17 mouse cellular contexts compared by ENCODE assay signal in the genomic region with DNA sequence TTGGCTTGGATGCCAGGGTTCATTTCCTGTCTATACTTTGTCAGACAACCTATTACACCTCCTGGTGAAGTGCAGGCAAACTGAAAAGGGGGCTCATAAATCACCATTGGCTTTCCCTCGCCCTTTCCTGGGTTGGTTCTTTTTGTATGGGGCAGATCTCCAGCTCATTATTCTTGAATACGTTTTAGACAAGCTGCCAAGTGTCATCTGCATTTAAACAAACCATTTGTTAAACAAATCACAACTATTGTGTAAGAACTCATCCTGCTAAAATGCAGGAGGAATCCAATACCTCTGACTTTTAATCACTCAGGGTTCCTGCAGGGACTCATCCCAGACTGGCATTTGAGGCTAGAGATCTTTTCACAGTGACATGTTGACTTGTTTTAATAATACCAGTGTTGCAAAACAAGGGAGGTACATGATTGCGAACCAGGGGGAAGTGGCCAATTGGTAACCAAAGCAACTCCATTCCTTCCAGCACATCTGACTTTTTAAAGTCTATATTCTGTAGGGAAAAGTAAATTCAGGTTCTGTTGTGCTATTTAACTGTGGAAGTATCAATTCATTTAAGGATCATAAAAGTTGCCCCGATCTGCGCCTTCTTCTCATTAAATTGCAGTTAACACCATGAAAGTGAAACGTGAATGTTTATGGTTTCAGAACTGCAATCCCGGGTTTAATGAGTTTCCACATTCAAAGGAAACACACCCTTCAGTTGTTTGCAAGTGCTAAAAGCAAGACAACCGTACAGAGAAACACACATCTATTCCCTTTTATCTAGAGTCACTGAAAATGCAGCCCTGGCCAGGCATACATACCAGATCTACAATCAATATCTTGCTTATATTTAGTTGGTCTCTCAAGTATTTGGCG.
DNase-seq lines count a peak whose midpoint lies in the region; ATAC-seq and TF ChIP-seq lines count a peak whose summit lies in the region.
"Had no signal": no experiment of that assay in that cellular context is flagged by ENCODE, and none has a peak within 500 bp of the region (broad histone marks: within the 10 kb centered on the region; RNA-seq: fewer than 3 reads in every experiment).

No protein-coding gene starts in this region.

- peak; percentile 9 for DNase-seq in kidney, postnatal 14 days
- DNase-seq in kidney, adult 9 months = no peak
- DNase-seq in brain, embryonic 14.5 days (ENCODE audit: low read depth) = peak; percentile 68
- DNase-seq in forelimb bud, embryonic 11.5 days (ENCODE audit: low read depth, low spot score) = peak; percentile 75
- no peak for DNase-seq in thymus, adult 2 months
- no peak for DNase-seq in gastrocnemius, postnatal 10 days
- DNase-seq: B cell, adult 2 months; cerebellum, postnatal 10 days; gastrocnemius, postnatal 14 days; kidney, postnatal 25 days; layer of hippocampus, postnatal 36 days; liver, embryonic 13.5 days; spleen, adult 18-20 months had no signal

- H3K36me3 ChIP-seq in neural tube, embryonic 13.5 days = no peaks in the 10 kb centered on the region
- H3K36me3 ChIP-seq in thymus, adult 2 months (ENCODE audit: control insufficient read depth, insufficient read depth, low read length) = no peaks in the 10 kb centered on the region
- no peaks in the 10 kb centered on the region for H3K36me3 ChIP-seq in intestine, embryonic 15.5 days
- H3K36me3 ChIP-seq: liver, embryonic 13.5 days had no signal

- peaks cover 27% of the 10 kb centered on the region for H3K4me1 ChIP-seq in neural tube, embryonic 13.5 days (replicated peaks)
- no peaks in the 10 kb centered on the region for H3K4me1 ChIP-seq in thymus, adult 2 months (replicated peaks; ENCODE audit: control insufficient read depth, insufficient read depth, low read length)
- H3K4me1 ChIP-seq in intestine, embryonic 15.5 days (replicated peaks) = no peaks in the 10 kb centered on the region
- H3K4me1 ChIP-seq: liver, embryonic 13.5 days had no signal

- TF ChIP-seq CTCF in brain, embryonic 14.5 days (IDR thresholded peaks at IDR 0.05; ENCODE audit: borderline replicate concordance, extremely low read depth, insufficient read depth, insufficient read length) = no peak
- TF ChIP-seq CTCF in thymus, adult 2 months (IDR thresholded peaks at IDR 0.05; ENCODE audit: borderline replicate concordance, control insufficient read depth, extremely low read depth, insufficient read depth, low read length, poor library complexity) = no peak

- no peak overlapping the region for H3K9ac ChIP-seq in neural tube, embryonic 13.5 days
- H3K9ac ChIP-seq in intestine, embryonic 15.5 days = no peak overlapping the region
- H3K9ac ChIP-seq: hindbrain, embryonic 14.5 days; liver, embryonic 13.5 days had no signal

- H3K27me3 ChIP-seq in neural tube, embryonic 13.5 days = no peaks in the 10 kb centered on the region; the same call in 1 of the 2 replicates
- no peaks in the 10 kb centered on the region for H3K27me3 ChIP-seq in thymus, adult 2 months (ENCODE audit: control insufficient read depth, insufficient read depth, low read length)
- H3K27me3 ChIP-seq in intestine, embryonic 15.5 days (replicated peaks) = no peaks in the 10 kb centered on the region
- H3K27me3 ChIP-seq: liver, embryonic 13.5 days; Patski had no signal

- ATAC-seq in neural tube, embryonic 13.5 days (ENCODE audit: low read depth) = no peak
- ATAC-seq in intestine, embryonic 15.5 days = no peak
- ATAC-seq: Patski had no signal

- H3K9me3 ChIP-seq in neural tube, embryonic 13.5 days = no peaks in the 10 kb centered on the region
- no peaks in the 10 kb centered on the region for H3K9me3 ChIP-seq in intestine, embryonic 15.5 days
- H3K9me3 ChIP-seq: liver, embryonic 13.5 days had no signal

- no peak overlapping the region for H3K4me3 ChIP-seq in neural tube, embryonic 13.5 days
- no peak overlapping the region for H3K4me3 ChIP-seq in thymus, adult 2 months (ENCODE audit: control insufficient read depth, insufficient read depth, low read length)
- no peak overlapping the region for H3K4me3 ChIP-seq in intestine, embryonic 15.5 days (replicated peaks)
- H3K4me3 ChIP-seq: liver, embryonic 13.5 days had no signal

- TF ChIP-seq POLR2A in brain, embryonic 14.5 days (IDR thresholded peaks at IDR 0.05; ENCODE audit: borderline replicate concordance, extremely low read depth, insufficient read depth, insufficient read length, poor library complexity, severe bottlenecking) = no peak
- TF ChIP-seq POLR2A in thymus, adult 2 months (IDR thresholded peaks at IDR 0.05; ENCODE audit: control insufficient read depth, extremely low read depth, insufficient read depth, low read length, poor library complexity) = no peak

- WGBS in neural tube, embryonic 13.5 days = 12% methylated on average over 9 of the region's 9 CpGs
- WGBS in thymus, adult 2 months = 81% methylated on average over 9 of the region's 9 CpGs
- 39% methylated on average over 9 of the region's 9 CpGs for WGBS in intestine, embryonic 15.5 days

- 0 out of 2 replicates have a peak overlapping the region, but pooled peaks have one; percentile 9 for H3K4me2 ChIP-seq in neural tube, embryonic 13.5 days
- H3K4me2 ChIP-seq in intestine, embryonic 15.5 days (replicated peaks) = no peak overlapping the region
- H3K4me2 ChIP-seq: hindbrain, embryonic 14.5 days; liver, embryonic 13.5 days had no signal

- H3K27ac ChIP-seq in neural tube, embryonic 13.5 days (replicated peaks) = no peak overlapping the region
- no peak overlapping the region for H3K27ac ChIP-seq in thymus, adult 2 months (ENCODE audit: control insufficient read depth, insufficient read depth, low read length)
- no peak overlapping the region for H3K27ac ChIP-seq in intestine, embryonic 15.5 days
- H3K27ac ChIP-seq: hindbrain, embryonic 14.5 days; liver, embryonic 13.5 days had no signal

Comparison
In these comparisons a context has a peak if more than half of its experiments do, and no peak if none do; other contexts are left out.
1. DNase-seq: peak in kidney, postnatal 14 days (single experiment), brain, embryonic 14.5 days (single experiment) and forelimb bud, embryonic 11.5 days (single experiment); none in kidney, adult 9 months (single experiment), thymus, adult 2 months (single experiment) and gastrocnemius, postnatal 10 days (single experiment).